Mouse (Mus musculus) MEL (cell line): ENCODE measurements around the gene Mrpl9. TPM values are rescaled to one million over a fixed set of nuclear protein-coding genes. Genes with fewer than 3 reads are reported as not detected.

ENCODE experiments used
- DNase-seq: peaks from one replicate; pipeline ENCODE4 v3.0.0; 2011; ENCODE audit warnings: low read depth, low spot score
- H3K27ac ChIP-seq: 2 replicates; pipeline ENCODE4 v1.5.1; 2012; ENCODE audit warnings: low read depth, mild to moderate bottlenecking, control low read depth, low read length, moderate library complexity; ENCODE audit not compliant: control insufficient read depth
- H3K27me3 ChIP-seq, 2 experiments: fragments of 150-350 bp in 1 of 2; sonication (generic) in 1 of 2; 2 replicates each; pipeline ENCODE4 v1.6.1; 2012; ENCODE audit warnings: low read length in 2 of 2, mild to moderate bottlenecking in 2 of 2, improper control_type of control experiment in 1 of 2, moderate library complexity in 1 of 2; ENCODE audit not compliant: insufficient read depth in 2 of 2, control insufficient read depth in 1 of 2
- H3K36me3 ChIP-seq, 2 experiments: 2 replicates each; pipeline ENCODE4 v1.6.1; 2012 to 2014; ENCODE audit warnings: low read length in 2 of 2, improper control_type of control experiment in 1 of 2, inconsistent platforms in 1 of 2, mild to moderate bottlenecking in 1 of 2; ENCODE audit not compliant: insufficient read depth in 2 of 2, control insufficient read depth in 1 of 2
- H3K4me1 ChIP-seq, 2 experiments: fragments of 150-350 bp in 1 of 2; sonication (generic) in 1 of 2; 2 replicates each; pipeline ENCODE4 v1.6.1; 2012; ENCODE audit warnings: low read length in 2 of 2, improper control_type of control experiment in 1 of 2, mild to moderate bottlenecking in 1 of 2; ENCODE audit not compliant: insufficient read depth in 2 of 2, control insufficient read depth in 1 of 2
- H3K4me3 ChIP-seq, 2 experiments: fragments of 150-350 bp in 1 of 2; sonication (generic) in 1 of 2; 2 replicates each; pipeline ENCODE4 v1.5.1; 2012; ENCODE audit warnings: low read depth in 2 of 2, low read length in 2 of 2, mild to moderate bottlenecking in 2 of 2, moderate library complexity in 2 of 2, control low read depth in 1 of 2, improper control_type of control experiment in 1 of 2; ENCODE audit not compliant: control insufficient read depth in 1 of 2, insufficient read depth in 1 of 2
- H3K79me2 ChIP-seq: 2 replicates; pipeline ENCODE4 v1.6.1; 2012; ENCODE audit warnings: mild to moderate bottlenecking, low read length, moderate library complexity; ENCODE audit not compliant: control insufficient read depth, poor library complexity, insufficient read depth
- H3K9ac ChIP-seq: 2 replicates; pipeline ENCODE4 v1.6.1; 2012; ENCODE audit warnings: low read depth, mild to moderate bottlenecking, control low read depth, low read length, moderate library complexity; ENCODE audit not compliant: control insufficient read depth, poor library complexity, severe bottlenecking
- H3K9me3 ChIP-seq: fragments of 150-350 bp; sonication (generic); replicated peaks from 2 replicates; pipeline ENCODE4 v1.6.1; 2012; ENCODE audit warnings: mild to moderate bottlenecking, low read length, improper control_type of control experiment, moderate library complexity; ENCODE audit not compliant: insufficient read depth
- BHLHE40 ChIP-seq: IDR thresholded peaks from 2 replicates; pipeline ENCODE4 v1.6.1; 2012; ENCODE audit warnings: low read depth, mild to moderate bottlenecking, inconsistent platforms, low read length, improper control_type of control experiment, borderline replicate concordance
- CHD2 ChIP-seq: IDR thresholded peaks from 2 replicates; pipeline ENCODE4 v1.6.1; 2011; ENCODE audit warnings: low read length, improper control_type of control experiment
- E2F4 ChIP-seq: IDR thresholded peaks from 2 replicates; pipeline ENCODE4 v1.6.1; 2011; ENCODE audit warnings: low read depth, low read length, improper control_type of control experiment, borderline replicate concordance
- ELF1 ChIP-seq: IDR thresholded peaks from 2 replicates; pipeline ENCODE4 v1.6.1; 2014; ENCODE audit warnings: low read depth, mild to moderate bottlenecking, inconsistent platforms, low read length, improper control_type of control experiment, moderate library complexity
- ETS1 ChIP-seq: IDR thresholded peaks from 2 replicates; pipeline ENCODE4 v1.6.1; 2012; ENCODE audit warnings: low read depth, mild to moderate bottlenecking, inconsistent platforms, low read length, improper control_type of control experiment, moderate library complexity
- GABPA ChIP-seq: IDR thresholded peaks from 2 replicates; pipeline ENCODE4 v1.6.1; 2012; ENCODE audit warnings: low read depth, mild to moderate bottlenecking, inconsistent platforms, low read length, improper control_type of control experiment, moderate library complexity
- GATA1 ChIP-seq: IDR thresholded peaks from 2 replicates; pipeline ENCODE4 v1.6.1; 2011; ENCODE audit warnings: low read depth, low read length, improper control_type of control experiment
- HCFC1 ChIP-seq: IDR thresholded peaks from 2 replicates; pipeline ENCODE4 v1.6.1; 2012; ENCODE audit warnings: low read depth, mild to moderate bottlenecking, inconsistent platforms, low read length, improper control_type of control experiment, moderate library complexity
- KAT2A ChIP-seq: conservative IDR thresholded peaks from 2 replicates; pipeline ENCODE4 v1.6.1; 2012; ENCODE audit warnings: low read depth, low read length, improper control_type of control experiment, inconsistent platforms
- MAFK ChIP-seq: IDR thresholded peaks from 2 replicates; pipeline ENCODE4 v1.6.1; 2011; ENCODE audit warnings: low read depth, mild to moderate bottlenecking, low read length, improper control_type of control experiment, borderline replicate concordance
- MAX ChIP-seq: IDR thresholded peaks from 2 replicates; pipeline ENCODE4 v1.6.1; 2011; ENCODE audit warnings: low read length, improper control_type of control experiment
- MEF2A ChIP-seq: IDR thresholded peaks from 2 replicates; pipeline ENCODE4 v1.6.1; 2014; ENCODE audit warnings: low read depth, mild to moderate bottlenecking, inconsistent platforms, low read length, improper control_type of control experiment; ENCODE audit not compliant: poor library complexity, insufficient replicate concordance, severe bottlenecking; ENCODE audit errors: extremely low read depth
- MXI1 ChIP-seq: IDR thresholded peaks from 2 replicates; pipeline ENCODE4 v1.6.1; 2011; ENCODE audit warnings: mild to moderate bottlenecking, low read depth, low read length, improper control_type of control experiment
- RAD21 ChIP-seq: IDR thresholded peaks from 2 replicates; pipeline ENCODE4 v1.6.1; 2011; ENCODE audit warnings: mild to moderate bottlenecking, low read depth, low read length, improper control_type of control experiment
- TBP ChIP-seq: IDR thresholded peaks from 2 replicates; pipeline ENCODE4 v1.8.0; 2011; ENCODE audit warnings: low read depth, low read length, improper control_type of control experiment
- TCF12 ChIP-seq: IDR thresholded peaks from 2 replicates; pipeline ENCODE4 v1.6.1; 2014; ENCODE audit warnings: low read depth, mild to moderate bottlenecking, inconsistent platforms, low read length, improper control_type of control experiment, moderate library complexity
- USF1 ChIP-seq: IDR thresholded peaks from 2 replicates; pipeline ENCODE4 v1.6.1; 2014; ENCODE audit warnings: low read depth, mild to moderate bottlenecking, inconsistent platforms, low read length, improper control_type of control experiment, moderate library complexity
- USF2 ChIP-seq, 2 experiments: IDR thresholded peaks; 2 replicates each; pipeline ENCODE4 v1.6.1; 2011 to 2012; ENCODE audit warnings: improper control_type of control experiment in 2 of 2, low read length in 2 of 2, borderline replicate concordance in 1 of 2, inconsistent platforms in 1 of 2, low read depth in 1 of 2, mild to moderate bottlenecking in 1 of 2; ENCODE audit not compliant: insufficient read depth in 1 of 2
- ZC3H11A ChIP-seq: IDR thresholded peaks from 2 replicates; pipeline ENCODE4 v1.6.1; 2012; ENCODE audit warnings: low read depth, mild to moderate bottlenecking, inconsistent platforms, low read length, improper control_type of control experiment
- ZMIZ1 ChIP-seq: IDR thresholded peaks from 2 replicates; pipeline ENCODE4 v1.6.1; 2012; ENCODE audit warnings: low read depth, mild to moderate bottlenecking, inconsistent platforms, low read length, improper control_type of control experiment, moderate library complexity
- ZNF384 ChIP-seq: IDR thresholded peaks from 2 replicates; pipeline ENCODE4 v1.6.1; 2012; ENCODE audit warnings: low read depth, mild to moderate bottlenecking, inconsistent platforms, low read length, improper control_type of control experiment
- polyA plus RNA-seq, 2 experiments: library from polyadenylated mRNA; stranded (reverse) in 1 of 2; unstranded in 1 of 2; fragments of >175 nt in 1 of 2; fragments of >200 nt in 1 of 2; gene quantifications; 2 replicates each; pipeline versions ENCODE4 v1.2.1 to v1.2.4; 2012; ENCODE audit warnings: low replicate concordance in 2 of 2, low read depth in 1 of 2; ENCODE audit not compliant: insufficient read length in 2 of 2, insufficient read depth in 1 of 2, missing spikeins in 1 of 2
- total RNA-seq: library from RNA; depleted of rRNA; stranded (reverse); fragments of 300-350 nt; gene quantifications from 2 replicates; pipeline ENCODE4 v1.2.3, GENCODE M21; 2012

The Mrpl9 gene
- total and polyA plus RNA-seq, 3 experiments, result 191 to 208 TPM; not detected in 1

- no peak for TF ChIP-seq MEF2A
- no peak for TF ChIP-seq HCFC1
- TF ChIP-seq GATA1, result no peak
- TF ChIP-seq TCF12, result no peak
- Histone ChIP-seq H3K4me3 (no peak within 1 kb of the TSS), H3K27me3 (no peaks in the 10 kb centered on the region), H3K79me2 (no peaks in the 10 kb centered on the region), H3K9me3 (no peaks in the 10 kb centered on the region), H3K9ac (no peak within 1 kb of the TSS), H3K27ac (no peak within 1 kb of the TSS), H3K36me3 (peaks cover 0 to 27% of the 10 kb centered on the region in 2 experiments; a peak in 2 of 4 replicates), H3K4me1 (peaks cover 6 to 50% of the 10 kb centered on the region in 2 experiments; a peak in 3 of 4 replicates)
- DNase-seq, result no peak
These were observed 37.3 kb downstream of the Mrpl9 start, which contains the start of gene Riiad1 for GRCm38 (mm10) chr3:94480291-94480884. Gene Riiad1, minus strand, starts transcription at chr3:94480341.

- no peak for DNase-seq
- TF ChIP-seq GATA1 (no peak), RAD21 (no peak), USF1 (no peak), KAT2A (no peak), ZMIZ1 (no peak), CHD2 (no peak), MAX (no peak), GABPA (no peak), ZC3H11A (no peak), E2F4 (no peak), ZNF384 (no peak), ELF1 (no peak), HCFC1 (no peak), MAFK (no peak), BHLHE40 (no peak), USF2 (IDR thresholded peaks at IDR 0.05; ENCODE audit: borderline replicate concordance in 1 of 2, insufficient read depth in 1 of 2, low read depth in 1 of 2, low read length in 2 of 2) (no peak), TBP (no peak), ETS1 (no peak), MXI1 (no peak)
- TF ChIP-seq, all 39 proteins: peak for 0
- H3K9ac ChIP-seq, result no peak overlapping the region
- H3K79me2 ChIP-seq, result no peaks in the 10 kb centered on the region
- H3K4me1 ChIP-seq, result peaks cover 3 to 44% of the 10 kb centered on the region in 2 experiments; a peak in 3 of 4 replicates
- peaks cover 0 to 21% of the 10 kb centered on the region in 2 experiments; a peak in 2 of 4 replicates for H3K36me3 ChIP-seq
- H3K9me3 ChIP-seq, result no peaks in the 10 kb centered on the region
- no peaks in the 10 kb centered on the region for H3K27me3 ChIP-seq
- H3K27ac ChIP-seq, result no peak overlapping the region
- no peak overlapping the region for H3K4me3 ChIP-seq
These were observed 38.3 kb downstream of the Mrpl9 start for GRCm38 (mm10) chr3:94481429-94481828.
